ENCODE assay signal across 8 mouse cellular contexts in genomic region chr1:165641786-165642771, GRCm38 (mm10). TPM values are rescaled to one million over a fixed set of nuclear protein-coding genes. Genes with fewer than 3 reads are reported as not detected.
DNase-seq lines count a peak whose midpoint lies in the region; ATAC-seq lines count a peak whose summit lies in the region.

No protein-coding gene starts in this region.

- ATAC-seq in intestine, embryonic 16.5 days = peak; percentile 91

- peak overlapping the region; percentile 91 for H3K9ac ChIP-seq in intestine, embryonic 16.5 days (ENCODE audit: low read depth, low read length)

- H3K4me2 ChIP-seq in intestine, embryonic 16.5 days (ENCODE audit: low read depth, low read length) = peak overlapping the region; percentile 76

- peaks cover 8% of the 10 kb centered on the region for H3K4me1 ChIP-seq in intestine, embryonic 16.5 days (ENCODE audit: control insufficient read depth, insufficient read depth, low read length)
- H3K4me1 ChIP-seq in midbrain, embryonic 10.5 days = no peaks in the 10 kb centered on the region

- H3K4me3 ChIP-seq in intestine, embryonic 16.5 days (ENCODE audit: low read length) = peak overlapping the region; percentile 95
- peak overlapping the region; percentile 87 for H3K4me3 ChIP-seq in midbrain, embryonic 10.5 days

- peak overlapping the region; percentile 96 for H3K27ac ChIP-seq in intestine, embryonic 16.5 days (ENCODE audit: low read length)
- peak overlapping the region; percentile 99 for H3K27ac ChIP-seq in midbrain, embryonic 10.5 days (replicated peaks)

- DNase-seq in adrenal gland, adult 8-10 months = peak; percentile 87
- peak; percentile 90 for DNase-seq in embryo, embryonic 9.5 days (ENCODE audit: extremely low spot score)
- peak; percentile 87 to 90 for DNase-seq in gastrocnemius, postnatal 4 days (ENCODE audit: low spot score in 2 of 2)
- DNase-seq in left cerebral cortex, postnatal 36 days (ENCODE audit: low spot score in 2 of 2) = peak; percentile 91 to 93
- DNase-seq in midbrain, embryonic 10.5 days (ENCODE audit: low spot score) = peak; percentile 88
- peak; percentile 79 to 83 for DNase-seq in right cerebral cortex, postnatal 36 days (ENCODE audit: low spot score in 2 of 2)
- peak; percentile 87 for DNase-seq in yolk sac, embryonic 10.5 days (ENCODE audit: low spot score)

- H3K27me3 ChIP-seq in intestine, embryonic 16.5 days (replicated peaks; ENCODE audit: control insufficient read depth, insufficient read depth, low read length) = no peaks in the 10 kb centered on the region
- no peaks in the 10 kb centered on the region for H3K27me3 ChIP-seq in midbrain, embryonic 10.5 days (ENCODE audit: low read depth, poor library complexity, severe bottlenecking)

- under 1% methylated on average over 75 of the region's 75 CpGs for WGBS in intestine, embryonic 16.5 days
- under 1% methylated on average over 75 of the region's 75 CpGs for WGBS in midbrain, embryonic 10.5 days

- no peaks in the 10 kb centered on the region for H3K9me3 ChIP-seq in intestine, embryonic 16.5 days (ENCODE audit: control insufficient read depth, low read length)
- H3K9me3 ChIP-seq in midbrain, embryonic 10.5 days (replicated peaks) = no peaks in the 10 kb centered on the region

- intact Hi-C loops in left cerebral cortex, postnatal 36 days (cut with DNase I) = loop anchor here (5.0 kb wide), 2 partner anchors 55 to 180 kb away; partner anchors contain the start of genes Dcaf6 and Mpc2

- no peaks in the 10 kb centered on the region for H3K36me3 ChIP-seq in intestine, embryonic 16.5 days (ENCODE audit: control insufficient read depth, insufficient read depth, low read length)
- no peaks in the 10 kb centered on the region for H3K36me3 ChIP-seq in midbrain, embryonic 10.5 days

RNA-seq across cellular contexts. Expression of gene Mpzl1, which starts 7.7 kb away (rescaled TPM):
- total RNA-seq in adrenal gland, adult 8-10 months (2022) = 10 to 100 TPM; 14.6 to 25.4 (median 22.3) TPM
- 10 to 100 TPM; 57.2 to 61.3 TPM for total RNA-seq in gastrocnemius, postnatal 4 days (2021)
- polyA plus RNA-seq in intestine, embryonic 16.5 days (2015; fragmentation: Nextera tagmentation; extraction: Ambion mirVana) = 103 and 110 TPM in 2 replicates
- 10 to 100 TPM; 30.0 to 31.6 TPM for total RNA-seq in left cerebral cortex, postnatal 36 days (2021)
- 134 TPM in 2 replicates for polyA plus RNA-seq in midbrain, embryonic 10.5 days (2016; fragmentation: Nextera tagmentation; extraction: Ambion mirVana)

Comparison
In these comparisons a context has a peak if more than half of its experiments do, and no peak if none do; other contexts are left out.
1. Peak in every context shown above with its lines: DNase-seq, ATAC-seq, H3K4me3 ChIP-seq and H3K27ac ChIP-seq.